Mouse (Mus musculus): ENCODE results near the gene Plekha1. TPM values are rescaled to one million over a fixed set of nuclear protein-coding genes. Genes with fewer than 3 reads are reported as not detected.

The Plekha1 gene
- 54.6 and 56.2 TPM in 2 replicates for polyA plus RNA-seq (2016; fragmentation: Nextera tagmentation; extraction: Ambion mirVana)

DNA sequence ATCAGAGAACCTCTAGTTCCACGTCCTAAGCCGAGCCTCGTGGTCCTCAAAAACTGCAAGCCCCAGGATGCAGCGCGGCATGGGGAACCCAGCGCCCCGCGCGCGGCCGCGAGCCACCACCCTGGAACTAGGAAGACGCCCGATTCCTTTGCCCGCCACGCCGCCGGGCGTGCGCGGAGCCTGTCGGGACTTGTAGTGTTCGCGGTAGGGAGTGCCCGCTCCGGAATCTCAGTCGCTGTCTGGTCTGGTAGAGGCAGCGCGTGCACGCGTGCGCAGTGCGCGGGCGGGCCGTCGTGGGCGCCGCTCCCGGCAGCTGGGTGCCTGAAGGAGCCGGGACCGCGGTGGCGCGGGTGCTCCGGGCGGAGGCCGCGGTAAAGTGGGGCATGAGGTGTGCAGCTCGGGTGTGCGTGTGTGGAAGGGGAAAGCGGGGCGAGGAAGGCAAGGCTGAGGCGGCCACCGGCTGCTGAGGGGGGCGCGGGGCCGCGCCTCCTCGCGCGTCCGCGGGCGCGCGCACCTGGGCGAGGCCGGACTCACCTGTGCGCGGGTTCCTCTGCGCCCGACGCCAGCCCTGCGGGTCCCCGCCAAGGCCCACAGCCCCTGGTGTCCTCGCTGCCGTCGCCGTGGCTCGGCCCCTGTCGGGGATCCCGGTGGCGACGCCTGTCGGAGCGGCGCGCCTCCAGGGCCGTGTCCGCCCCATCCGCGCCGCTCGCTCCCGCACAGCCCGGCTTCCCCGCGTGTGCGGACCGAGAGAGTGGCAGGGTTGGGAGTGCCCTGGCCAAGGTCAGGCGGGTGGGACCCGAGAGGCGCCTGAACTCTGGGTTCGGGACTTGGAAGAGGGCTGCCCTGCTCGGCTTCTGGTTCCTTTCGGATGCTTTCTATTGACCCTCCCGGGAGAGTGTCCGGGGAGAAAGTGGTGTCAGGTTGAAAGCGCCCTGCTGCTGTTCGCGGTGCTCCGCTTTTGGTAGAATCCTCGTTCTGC lies at the start of gene Plekha1:
TSS of gene Plekha1 (plus strand) at position 144 of the 979 bp plus-strand sequence.
- 0 out of 2 replicates have a peak, but pooled peaks cover 7% of the 10 kb centered on the region for H3K27me3 ChIP-seq (replicated peaks)
- H3K4me3 ChIP-seq = peak within 1 kb of the TSS; percentile 86
- peak within 1 kb of the TSS; percentile 74 for H3K27ac ChIP-seq (ENCODE audit: poor library complexity, severe bottlenecking)
- no peaks in the 10 kb centered on the region for H3K36me3 ChIP-seq
- under 1% methylated on average over 111 of the region's 114 CpGs for WGBS
- H3K4me2 ChIP-seq = peak within 1 kb of the TSS; percentile 67
- peak within 1 kb of the TSS; percentile 90 for H3K9ac ChIP-seq
- peaks cover 6% of the 10 kb centered on the region for H3K4me1 ChIP-seq (replicated peaks)
- peak; percentile 94 for ATAC-seq (ENCODE audit: insufficient number of reproducible peaks, low FRiP score)
- H3K9me3 ChIP-seq (replicated peaks) = no peaks in the 10 kb centered on the region

DNA sequence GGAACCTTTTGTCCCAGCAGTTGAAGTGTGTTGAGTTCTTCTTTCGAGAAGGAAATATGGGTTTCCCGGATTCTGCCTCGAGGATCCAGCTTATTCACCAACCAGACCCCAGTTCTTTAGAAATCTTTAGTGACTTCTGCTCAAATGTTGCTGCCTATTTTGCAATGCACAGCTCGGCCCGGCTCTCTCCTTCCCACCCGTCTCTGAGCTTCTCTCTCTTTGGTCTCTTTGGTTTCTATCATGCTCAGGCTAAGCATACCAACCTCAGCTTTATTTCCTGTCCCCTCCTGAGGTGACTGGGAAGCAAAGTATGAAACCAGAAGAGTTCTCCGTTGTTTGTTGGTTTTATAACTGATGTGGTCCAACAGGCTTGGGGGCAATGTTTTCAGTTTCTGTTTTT lies 49.3 kb upstream of the Plekha1 start:
- Histone ChIP-seq H3K4me3 (no peak overlapping the region), H3K9me3 (replicated peaks) (no peaks in the 10 kb centered on the region), H3K27me3 (replicated peaks) (0 out of 2 replicates have a peak, but pooled peaks cover under 1% of the 10 kb centered on the region), H3K4me2 (no peak overlapping the region), H3K9ac (no peak overlapping the region), H3K36me3 (no peaks in the 10 kb centered on the region), H3K27ac (ENCODE audit: poor library complexity, severe bottlenecking) (no peak overlapping the region), H3K4me1 (replicated peaks) (peaks cover 12% of the 10 kb centered on the region; the same call in 1 of the 2 replicates)
- no peak for ATAC-seq (ENCODE audit: insufficient number of reproducible peaks, low FRiP score)
- WGBS = 81% methylated on average over 7 of the region's 7 CpGs

DNA sequence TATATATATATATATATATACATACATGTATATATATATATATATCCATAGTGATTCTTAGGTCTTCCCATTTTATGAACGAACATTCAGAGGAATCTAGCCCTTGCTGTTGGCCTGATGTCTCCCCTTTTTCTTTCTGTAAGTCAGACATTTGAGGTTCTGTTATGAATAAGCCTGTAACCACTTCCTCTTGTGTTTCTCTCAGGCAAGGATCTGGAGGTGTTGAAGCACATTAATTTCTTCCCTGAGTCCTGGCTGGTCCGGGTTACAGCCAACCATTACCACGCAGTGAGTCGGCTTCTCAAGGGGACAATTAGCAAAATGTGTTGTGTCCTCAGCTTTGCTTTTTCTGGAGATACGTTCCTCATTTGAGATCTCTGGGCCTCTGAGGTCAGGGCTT lies 46.7 kb upstream of the Plekha1 start:
- 40% methylated on average over 5 of the region's 5 CpGs for WGBS

DNA sequence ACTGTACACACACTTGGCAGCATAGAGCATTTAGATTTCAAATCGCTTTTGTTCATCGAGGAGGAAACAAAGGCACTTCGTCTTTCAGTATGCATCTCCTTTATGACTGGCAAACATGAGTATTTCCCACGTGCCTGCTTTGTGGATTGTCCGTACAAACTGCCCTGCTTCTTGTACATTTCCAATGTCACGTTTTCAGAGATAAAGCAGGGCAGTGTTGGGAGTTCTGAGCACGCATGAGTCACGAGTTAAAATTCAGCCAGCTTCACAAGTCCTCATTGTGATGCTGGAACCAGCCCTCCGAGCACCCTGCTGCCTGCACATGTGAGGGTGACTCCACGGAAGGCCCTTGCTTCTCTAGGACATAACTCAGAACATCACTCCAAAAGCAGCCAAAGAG lies 45.9 kb upstream of the Plekha1 start:
- H3K27me3 ChIP-seq (replicated peaks) = peaks cover 25% of the 10 kb centered on the region
- H3K9me3 ChIP-seq (replicated peaks) = no peaks in the 10 kb centered on the region
- no peak overlapping the region for H3K9ac ChIP-seq
- H3K36me3 ChIP-seq = no peaks in the 10 kb centered on the region
- H3K4me2 ChIP-seq = no peak overlapping the region
- H3K4me3 ChIP-seq = no peak overlapping the region
- H3K4me1 ChIP-seq (replicated peaks) = peaks cover 22% of the 10 kb centered on the region
- no peak for ATAC-seq (ENCODE audit: insufficient number of reproducible peaks, low FRiP score)
- WGBS = 48% methylated on average over 10 of the region's 10 CpGs
- H3K27ac ChIP-seq (ENCODE audit: poor library complexity, severe bottlenecking) = no peak overlapping the region

More for the DNA sequence above, 46.7 kb upstream of the Plekha1 start:
- Histone ChIP-seq H3K27ac (ENCODE audit: poor library complexity, severe bottlenecking) (no peak overlapping the region), H3K9me3 (replicated peaks) (no peaks in the 10 kb centered on the region), H3K36me3 (no peaks in the 10 kb centered on the region), H3K9ac (no peak overlapping the region), H3K4me1 (replicated peaks) (peaks cover 13% of the 10 kb centered on the region), H3K4me3 (no peak overlapping the region), H3K4me2 (no peak overlapping the region), H3K27me3 (replicated peaks) (peaks cover 25% of the 10 kb centered on the region)
- ATAC-seq (ENCODE audit: insufficient number of reproducible peaks, low FRiP score) = no peak

DNA sequence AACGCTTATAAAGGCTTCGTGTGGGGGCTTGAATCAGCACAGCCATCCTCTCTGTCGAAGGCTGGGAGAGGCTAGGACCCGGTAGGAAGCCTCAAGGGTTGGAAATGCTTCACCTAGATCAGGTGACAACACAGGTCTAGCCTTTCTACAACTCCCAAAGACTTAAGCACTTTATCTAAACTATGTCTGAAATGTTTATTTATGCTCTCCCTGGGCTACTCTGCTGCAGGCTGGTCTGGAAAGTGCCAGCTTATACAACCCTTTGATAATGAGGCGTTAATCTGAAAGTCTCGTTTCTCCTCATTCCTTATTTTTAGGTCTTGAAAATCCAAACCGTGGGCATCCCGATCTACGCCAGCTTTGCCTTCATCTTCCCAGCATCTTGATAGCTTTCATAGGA lies 41.6 kb upstream of the Plekha1 start:
- H3K27ac ChIP-seq (ENCODE audit: poor library complexity, severe bottlenecking) = no peak overlapping the region
- H3K4me3 ChIP-seq = no peak overlapping the region
- H3K36me3 ChIP-seq = no peaks in the 10 kb centered on the region
- ATAC-seq (ENCODE audit: insufficient number of reproducible peaks, low FRiP score) = no peak
- H3K9ac ChIP-seq = no peak overlapping the region
- WGBS = 21% methylated on average over 9 of the region's 9 CpGs
- peak overlapping the region; percentile 36; the same call in 1 of the 2 replicates for H3K4me2 ChIP-seq
- H3K4me1 ChIP-seq (replicated peaks) = peaks cover 21% of the 10 kb centered on the region
- H3K9me3 ChIP-seq (replicated peaks) = peaks cover 4% of the 10 kb centered on the region
- peaks cover 29% of the 10 kb centered on the region for H3K27me3 ChIP-seq (replicated peaks)

DNA sequence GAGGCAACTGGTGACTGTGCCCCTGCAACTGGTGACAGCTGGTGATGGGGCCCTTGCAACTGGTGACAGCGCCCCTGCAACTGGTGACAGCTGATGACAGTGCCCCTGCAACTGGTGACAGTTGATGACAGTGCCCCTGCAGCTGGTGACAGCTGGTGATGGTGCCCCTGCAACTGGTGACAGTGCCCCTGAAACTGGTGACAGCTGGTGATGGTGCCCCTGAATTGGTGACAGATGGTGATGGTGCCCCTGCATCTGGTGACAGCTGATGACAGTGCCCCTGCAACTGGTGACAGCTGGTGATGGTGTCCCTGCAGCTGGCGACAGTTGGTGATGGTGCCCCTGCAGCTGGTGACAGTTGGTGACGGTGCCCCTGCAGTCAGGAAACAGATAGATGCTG lies 39.2 kb upstream of the Plekha1 start:
- H3K4me2 ChIP-seq = no peak overlapping the region
- H3K9me3 ChIP-seq (replicated peaks) = peaks cover 4% of the 10 kb centered on the region
- H3K36me3 ChIP-seq = no peaks in the 10 kb centered on the region
- H3K27ac ChIP-seq (ENCODE audit: poor library complexity, severe bottlenecking) = no peak overlapping the region
- H3K4me1 ChIP-seq (replicated peaks) = peaks cover 12% of the 10 kb centered on the region
- no peak for ATAC-seq (ENCODE audit: insufficient number of reproducible peaks, low FRiP score)
- peaks cover 31% of the 10 kb centered on the region for H3K27me3 ChIP-seq (replicated peaks)
- H3K9ac ChIP-seq = no peak overlapping the region
- 64% methylated on average over 3 of the region's 3 CpGs for WGBS
- H3K4me3 ChIP-seq = no peak overlapping the region

DNA sequence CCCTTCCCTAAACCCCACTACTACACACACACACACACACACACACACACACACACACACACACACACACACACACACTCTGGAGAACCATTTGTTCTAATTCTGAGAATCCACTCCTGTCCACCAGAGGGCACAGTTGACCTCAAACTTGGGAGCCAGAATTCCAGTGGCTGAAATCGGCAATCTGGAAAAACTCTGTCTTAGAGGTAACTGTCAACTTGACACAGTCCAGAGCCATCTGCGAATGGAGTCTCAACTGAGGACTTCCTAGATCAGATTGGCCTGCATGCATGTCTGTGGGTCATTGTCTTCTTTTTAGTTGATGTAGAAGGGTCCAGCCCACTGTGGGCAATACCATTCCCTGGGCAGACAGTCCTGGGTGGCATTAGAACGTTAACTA lies 38.1 kb upstream of the Plekha1 start:
- 26% methylated on average over 3 of the region's 3 CpGs for WGBS
- Histone ChIP-seq H3K27ac (ENCODE audit: poor library complexity, severe bottlenecking) (no peak overlapping the region), H3K36me3 (no peaks in the 10 kb centered on the region), H3K9ac (no peak overlapping the region), H3K27me3 (replicated peaks) (peaks cover 20% of the 10 kb centered on the region), H3K4me2 (no peak overlapping the region), H3K9me3 (replicated peaks) (peaks cover 4% of the 10 kb centered on the region), H3K4me3 (no peak overlapping the region), H3K4me1 (replicated peaks) (peaks cover 12% of the 10 kb centered on the region)
- ATAC-seq (ENCODE audit: insufficient number of reproducible peaks, low FRiP score) = peak; percentile 73

DNA sequence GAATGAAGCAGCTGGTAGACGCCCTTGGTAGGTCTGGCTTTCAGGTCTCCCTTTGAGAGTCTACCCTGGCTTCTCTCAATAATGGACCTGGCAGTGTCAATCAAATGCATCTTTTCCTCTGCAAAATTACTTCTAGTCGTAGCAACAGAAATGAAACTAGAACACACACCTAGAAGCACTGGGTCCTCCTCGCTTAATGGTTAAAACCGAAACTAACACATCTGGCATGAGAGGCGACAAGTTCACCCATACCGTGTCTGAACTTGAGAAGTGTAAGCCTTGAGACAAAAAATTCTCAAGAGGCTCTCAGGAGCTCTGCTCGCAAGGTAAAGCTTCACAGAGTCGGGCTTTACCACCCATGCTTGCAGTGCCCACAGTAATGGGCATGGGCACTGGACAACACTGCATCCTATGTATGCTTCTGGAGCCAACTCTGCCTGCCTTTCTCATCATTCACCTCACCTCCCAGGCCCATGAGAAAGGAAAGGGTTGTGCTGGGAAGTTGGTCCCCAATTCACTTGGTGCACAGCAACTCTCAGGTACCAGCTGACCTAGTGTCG lies 37.6 kb upstream of the Plekha1 start:
- 81% methylated on average over 9 of the region's 9 CpGs for WGBS
- H3K36me3 ChIP-seq = no peaks in the 10 kb centered on the region
- H3K27ac ChIP-seq (ENCODE audit: poor library complexity, severe bottlenecking) = no peak overlapping the region
- peaks cover 4% of the 10 kb centered on the region for H3K9me3 ChIP-seq (replicated peaks)
- no peak overlapping the region for H3K4me2 ChIP-seq
- peaks cover 15% of the 10 kb centered on the region for H3K27me3 ChIP-seq (replicated peaks)
- no peak for ATAC-seq (ENCODE audit: insufficient number of reproducible peaks, low FRiP score)
- no peak overlapping the region for H3K4me3 ChIP-seq
- peaks cover 12% of the 10 kb centered on the region for H3K4me1 ChIP-seq (replicated peaks)
- H3K9ac ChIP-seq = no peak overlapping the region

DNA sequence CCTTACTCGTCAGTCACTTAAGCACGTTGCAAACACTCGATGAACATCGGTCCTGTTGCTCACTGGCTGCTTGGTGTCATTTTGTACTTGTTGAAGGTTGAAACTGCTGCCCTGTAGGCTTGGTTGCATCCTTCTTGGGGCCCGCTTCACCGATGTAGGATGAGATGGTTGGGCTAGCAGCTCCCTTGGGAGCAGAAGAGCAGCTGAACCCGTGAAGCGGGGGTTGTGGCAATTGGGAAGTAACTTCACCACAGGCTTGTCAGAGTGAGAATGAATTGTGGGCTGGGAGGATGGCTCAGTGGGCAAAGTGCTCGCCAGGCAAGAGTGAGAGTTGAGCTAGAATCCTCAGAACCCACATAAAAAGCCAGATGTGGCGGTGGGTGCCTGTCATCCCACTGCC lies 37.1 kb upstream of the Plekha1 start:
- Histone ChIP-seq H3K4me2 (no peak overlapping the region), H3K4me3 (no peak overlapping the region), H3K36me3 (no peaks in the 10 kb centered on the region), H3K9me3 (replicated peaks) (peaks cover 4% of the 10 kb centered on the region), H3K27ac (ENCODE audit: poor library complexity, severe bottlenecking) (no peak overlapping the region), H3K9ac (no peak overlapping the region), H3K27me3 (replicated peaks) (peaks cover 10% of the 10 kb centered on the region), H3K4me1 (replicated peaks) (peaks cover 12% of the 10 kb centered on the region)
- WGBS = 78% methylated on average over 10 of the region's 10 CpGs
- no peak for ATAC-seq (ENCODE audit: insufficient number of reproducible peaks, low FRiP score)

DNA sequence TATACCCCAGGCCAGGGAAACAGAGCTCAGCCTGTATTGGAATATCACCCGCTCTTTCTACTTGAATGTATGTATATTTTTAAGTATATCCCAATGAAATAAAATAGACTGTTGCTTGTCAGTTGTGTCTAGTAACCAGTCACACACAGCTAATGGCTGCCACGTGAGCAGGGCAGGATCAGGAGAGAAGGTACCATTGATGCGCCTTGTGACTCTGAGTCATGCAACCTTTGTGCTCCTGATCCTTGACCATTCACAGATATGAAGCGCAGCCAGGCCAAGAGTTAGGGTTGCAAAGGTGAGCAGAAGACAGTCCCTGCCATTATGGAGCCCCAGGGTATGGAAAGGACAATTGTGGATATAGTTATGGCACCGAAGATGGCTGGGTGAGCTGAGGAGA lies 34.0 kb upstream of the Plekha1 start:
- Histone ChIP-seq H3K9me3 (replicated peaks) (no peaks in the 10 kb centered on the region), H3K27ac (ENCODE audit: poor library complexity, severe bottlenecking) (no peak overlapping the region), H3K4me3 (no peak overlapping the region), H3K9ac (no peak overlapping the region), H3K27me3 (replicated peaks) (peaks cover 2% of the 10 kb centered on the region; the same call in 1 of the 2 replicates), H3K36me3 (no peaks in the 10 kb centered on the region), H3K4me2 (no peak overlapping the region), H3K4me1 (replicated peaks) (peaks cover 16% of the 10 kb centered on the region)
- WGBS = 83% methylated on average over 5 of the region's 5 CpGs
- ATAC-seq (ENCODE audit: insufficient number of reproducible peaks, low FRiP score) = no peak

DNA sequence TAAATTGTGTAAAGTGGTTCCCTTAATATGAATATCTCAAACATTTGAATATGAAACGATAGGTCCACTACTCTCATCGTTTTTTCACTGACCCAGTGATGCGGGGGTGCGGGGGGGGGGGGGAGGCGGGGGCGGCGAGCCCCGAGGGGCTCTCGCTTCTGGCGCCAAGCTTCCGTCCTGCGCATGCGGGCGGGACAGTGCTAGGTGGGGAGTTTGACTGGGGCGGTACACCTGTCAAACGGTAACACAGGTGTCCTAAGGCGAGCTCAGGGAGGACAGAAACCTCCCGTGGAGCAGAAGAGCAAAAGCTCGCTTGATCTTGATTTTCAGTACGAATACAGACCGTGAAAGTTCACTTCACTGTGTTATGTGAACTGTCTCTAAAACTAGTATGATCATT lies 31.3 kb upstream of the Plekha1 start:
- peak; percentile 100 for ATAC-seq (ENCODE audit: insufficient number of reproducible peaks, low FRiP score)
- Histone ChIP-seq H3K4me3 (no peak overlapping the region), H3K9me3 (replicated peaks) (no peaks in the 10 kb centered on the region), H3K27ac (ENCODE audit: poor library complexity, severe bottlenecking) (no peak overlapping the region), H3K36me3 (no peaks in the 10 kb centered on the region), H3K4me1 (replicated peaks) (peaks cover 32% of the 10 kb centered on the region), H3K9ac (no peak overlapping the region), H3K27me3 (replicated peaks) (peaks cover 2% of the 10 kb centered on the region; the same call in 1 of the 2 replicates), H3K4me2 (peak overlapping the region; percentile 25; the same call in 1 of the 2 replicates)
- 27% methylated on average over 21 of the region's 21 CpGs for WGBS
